Mouse (Mus musculus): Measurements from ENCODE around the gene BC067074.
"Not testable (repeated sequence)": the region's sequence is repeated elsewhere in the genome, so short reads cannot be mapped to it uniquely, and the experiment has no call there.

The BC067074 gene

GRCm38 (mm10) chr13:113292975-113293706, at the start of gene BC067074:
TSS of gene BC067074 (plus strand) at chr13:113293159.
- DNase-seq (ENCODE audit: low spot score in 2 of 2), result no peak

GRCm38 (mm10) chr13:113245025-113245424, 47.9 kb upstream of the BC067074 start:
- DNase-seq (ENCODE audit: low spot score in 2 of 2), result no peak

- DNase-seq (ENCODE audit: low spot score in 2 of 2), result not testable (repeated sequence)
Observed at GRCm38 (mm10) chr13:113252580-113252979, 40.4 kb upstream of the BC067074 start.

- no peak for DNase-seq (ENCODE audit: low spot score in 2 of 2)
Observed at GRCm38 (mm10) chr13:113256766-113257165, 36.2 kb upstream of the BC067074 start.

GRCm38 (mm10) chr13:113257190-113257589, 35.8 kb upstream of the BC067074 start:
- no peak for DNase-seq (ENCODE audit: low spot score in 2 of 2)

DNA sequence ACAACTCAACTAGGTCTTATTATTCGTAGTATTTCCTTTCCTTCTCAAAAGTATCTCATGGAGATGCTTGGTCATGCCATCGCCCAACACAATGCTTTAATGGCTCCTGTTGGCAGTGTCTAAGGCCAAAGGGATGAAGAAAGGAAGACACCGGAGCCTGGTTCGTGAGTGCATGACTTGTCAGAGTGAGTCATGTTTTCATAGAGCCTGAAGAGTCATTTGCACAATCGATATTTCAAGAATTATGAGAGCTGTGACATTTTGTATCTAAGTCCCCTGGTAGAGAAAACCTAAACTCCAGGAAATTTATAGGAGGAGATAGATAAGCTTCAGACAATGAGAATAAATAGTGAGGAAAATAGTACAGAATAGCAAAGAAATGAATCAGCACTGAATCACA, 33.7 kb upstream of the BC067074 start:
- DNase-seq (ENCODE audit: low spot score in 2 of 2), result no peak

GRCm38 (mm10) chr13:113262822-113263221, 30.1 kb upstream of the BC067074 start:
- DNase-seq (ENCODE audit: low spot score in 2 of 2), result peak; percentile 42 to 50

DNA sequence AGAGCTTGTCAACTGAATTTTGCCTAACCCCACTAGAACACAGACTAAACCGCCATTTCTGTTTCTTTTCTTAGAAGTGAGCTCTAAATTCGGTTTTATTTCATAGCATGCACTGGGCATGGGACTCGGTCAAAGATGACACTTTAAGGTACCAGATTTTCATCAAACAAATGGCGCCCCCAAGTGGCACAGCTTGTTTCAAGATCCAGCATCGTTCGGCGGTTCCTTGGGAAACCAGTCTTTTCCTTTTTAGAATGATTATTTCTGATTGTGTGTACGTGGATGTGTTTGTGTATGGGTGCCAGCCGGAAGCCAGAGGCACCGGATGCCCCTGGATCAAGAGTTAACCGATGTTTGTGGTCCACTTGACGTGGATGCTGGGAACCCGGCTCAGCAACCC, 27.7 kb upstream of the BC067074 start:
- DNase-seq (ENCODE audit: low spot score in 2 of 2), result peak; percentile 70 to 73

DNA sequence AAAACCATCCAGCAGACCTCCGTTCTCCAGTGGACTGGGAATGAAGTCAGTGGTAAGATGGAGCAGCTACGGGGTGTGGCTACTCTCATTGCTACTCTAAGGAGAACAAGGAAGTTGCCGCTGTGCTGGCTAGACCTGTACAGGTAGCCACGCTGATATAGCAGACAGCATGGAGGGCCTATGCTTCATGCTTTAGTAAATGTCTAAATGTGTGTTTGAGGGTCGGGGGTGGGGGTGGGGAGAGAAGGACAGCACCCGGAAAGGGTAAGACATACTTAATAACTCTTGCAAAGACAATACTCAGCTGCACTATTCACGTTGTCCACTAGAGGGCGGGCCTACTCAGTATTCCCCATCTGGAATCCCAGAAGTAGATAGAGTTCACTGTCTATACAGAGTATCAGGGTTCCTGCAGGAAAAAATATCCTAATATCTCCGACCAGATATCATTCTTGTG, 26.4 kb upstream of the BC067074 start:
- DNase-seq (ENCODE audit: low spot score in 2 of 2), result peak; percentile 81 to 85

DNA sequence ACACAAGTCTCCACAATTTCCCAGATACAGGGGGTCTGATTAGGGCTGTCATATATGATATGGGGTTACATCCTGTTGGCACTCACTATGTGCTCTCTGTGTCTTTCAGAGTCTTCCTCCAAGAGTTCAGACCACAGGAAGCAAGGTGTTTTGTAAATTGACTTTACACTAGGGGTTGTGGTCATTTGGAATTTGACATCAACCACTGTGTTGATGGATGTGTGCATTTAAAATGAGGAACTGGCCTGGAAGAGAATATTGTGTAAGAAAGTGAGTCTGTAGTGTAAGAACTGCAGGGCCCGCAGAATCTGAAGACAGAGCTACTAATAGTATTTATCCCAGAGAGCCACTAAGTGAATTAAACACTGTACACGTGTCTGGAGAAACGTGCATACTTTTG, 25.8 kb upstream of the BC067074 start:
- no peak for DNase-seq (ENCODE audit: low spot score in 2 of 2)

DNA sequence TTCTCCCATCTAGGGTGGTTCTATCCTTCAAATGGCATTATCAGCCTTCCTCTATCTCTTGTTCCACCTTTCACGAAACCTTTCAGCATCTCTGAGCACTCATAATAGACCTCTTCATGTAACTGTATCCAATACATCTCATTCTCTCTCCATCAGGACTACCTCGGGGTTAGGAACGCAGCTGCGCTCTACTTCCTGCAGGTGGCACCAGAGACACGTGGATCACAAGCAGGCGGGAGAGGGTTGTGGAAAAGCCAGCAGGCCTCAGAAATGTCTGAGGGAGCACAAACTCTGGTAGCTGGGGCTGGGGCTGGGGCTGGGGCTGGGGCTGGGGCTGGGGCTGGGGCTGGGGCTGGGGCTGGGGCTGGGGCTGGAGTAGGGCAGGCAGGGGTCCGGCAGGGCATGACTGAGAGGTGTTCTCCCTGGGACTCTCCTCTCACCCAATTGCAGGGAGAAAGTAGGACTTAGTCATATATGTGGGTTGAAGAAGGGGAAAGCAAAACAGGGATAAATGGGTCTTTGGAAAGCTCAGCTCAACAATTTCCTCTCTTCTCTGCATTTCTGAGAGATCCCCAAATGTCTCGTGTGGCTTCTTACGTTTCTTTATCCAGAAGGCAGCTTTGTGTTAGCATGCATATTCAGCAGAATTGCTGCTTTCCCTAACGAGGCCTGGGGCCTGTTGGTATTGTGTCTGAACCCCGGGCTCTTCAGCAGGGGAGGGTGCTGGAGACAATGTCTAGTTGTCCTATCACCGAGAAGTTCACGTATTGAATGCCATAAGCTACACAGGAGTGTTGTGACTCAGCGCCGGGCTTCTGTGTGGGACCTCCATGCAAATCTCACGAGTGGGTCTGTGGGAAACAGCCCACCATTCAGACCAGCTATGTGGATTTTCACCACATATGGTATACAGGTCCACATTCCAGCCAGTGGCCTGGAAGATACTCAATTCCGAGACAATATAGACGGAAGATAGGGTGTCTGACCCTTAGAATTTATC, 22.9 kb upstream of the BC067074 start:
- DNase-seq (ENCODE audit: low spot score in 2 of 2), result peak; percentile 85 to 89

GRCm38 (mm10) chr13:113271189-113271588, 21.8 kb upstream of the BC067074 start:
- DNase-seq (ENCODE audit: low spot score in 2 of 2), result no peak

- no peak for DNase-seq (ENCODE audit: low spot score in 2 of 2)
Observed at GRCm38 (mm10) chr13:113287141-113287540, 5.8 kb upstream of the BC067074 start.

- DNase-seq (ENCODE audit: low spot score in 2 of 2), result no peak
Observed at GRCm38 (mm10) chr13:113288210-113289197, 4.5 kb upstream of the BC067074 start.

- no peak for DNase-seq (ENCODE audit: low spot score in 2 of 2)
Observed at GRCm38 (mm10) chr13:113289760-113290159, 3.2 kb upstream of the BC067074 start.

GRCm38 (mm10) chr13:113292001-113292400, 958 bp upstream of the BC067074 start:
- DNase-seq (ENCODE audit: low spot score in 2 of 2), result no peak

GRCm38 (mm10) chr13:113293707-113294432, 911 bp downstream of the BC067074 start:
- DNase-seq (ENCODE audit: low spot score in 2 of 2), result no peak

DNA sequence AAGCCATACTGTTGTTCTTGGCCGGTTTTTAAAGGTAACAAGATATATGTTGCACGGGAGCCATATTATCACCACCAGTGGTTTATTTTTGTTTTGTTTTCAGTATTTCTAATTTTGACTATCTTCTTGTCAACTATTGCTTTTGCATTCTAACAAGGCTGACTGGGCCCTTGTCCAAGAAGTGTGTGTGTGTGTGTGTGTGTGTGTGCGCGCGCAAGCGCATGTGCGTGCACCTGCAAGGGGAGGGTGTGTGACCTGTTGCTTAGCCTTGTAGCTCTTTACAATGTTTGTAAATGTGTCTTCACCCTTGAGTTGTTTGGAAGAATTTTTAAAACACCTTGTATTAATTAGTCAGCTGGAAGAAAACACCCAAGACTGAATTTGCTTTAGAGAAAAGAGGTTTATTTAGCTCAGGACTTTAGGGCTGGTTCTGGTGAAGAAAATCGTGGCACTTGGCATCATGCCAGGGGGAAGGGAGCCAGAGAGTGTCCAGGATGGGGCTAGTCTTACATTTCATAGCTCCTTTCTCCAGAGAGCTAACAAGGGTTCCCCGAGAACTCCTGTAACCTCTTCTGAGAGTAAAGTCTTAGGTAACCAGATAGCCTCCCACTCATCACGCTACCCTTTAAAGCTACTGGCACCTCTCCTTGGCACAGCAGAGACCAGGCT, 3.0 kb downstream of the BC067074 start:
- DNase-seq (ENCODE audit: low spot score in 2 of 2), result no peak

DNA sequence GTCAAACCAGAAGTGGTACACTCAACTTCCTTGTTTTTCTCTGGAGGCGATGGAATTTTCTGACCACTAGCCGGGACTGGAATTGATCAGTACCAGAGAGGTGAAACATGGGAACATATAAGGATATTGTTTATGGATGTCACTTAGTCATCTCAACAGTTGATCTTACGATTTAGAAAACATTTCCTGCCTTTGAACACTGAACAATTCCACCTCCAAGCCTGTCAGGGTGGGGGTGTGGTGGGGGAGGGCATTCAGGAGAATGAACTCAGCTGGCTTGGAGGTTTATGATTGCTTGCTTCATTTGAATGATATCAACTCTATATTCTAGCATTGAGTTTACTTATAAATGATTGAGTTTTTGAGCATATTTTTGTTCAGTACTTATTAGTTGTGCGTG, 13.6 kb downstream of the BC067074 start:
- no peak for DNase-seq (ENCODE audit: low spot score in 2 of 2)

- DNase-seq (ENCODE audit: low spot score in 2 of 2), result no peak
Observed at GRCm38 (mm10) chr13:113319588-113319987, 26.6 kb downstream of the BC067074 start.
